Mouse (Mus musculus): ENCODE results near the gene Fam110c.

DNA sequence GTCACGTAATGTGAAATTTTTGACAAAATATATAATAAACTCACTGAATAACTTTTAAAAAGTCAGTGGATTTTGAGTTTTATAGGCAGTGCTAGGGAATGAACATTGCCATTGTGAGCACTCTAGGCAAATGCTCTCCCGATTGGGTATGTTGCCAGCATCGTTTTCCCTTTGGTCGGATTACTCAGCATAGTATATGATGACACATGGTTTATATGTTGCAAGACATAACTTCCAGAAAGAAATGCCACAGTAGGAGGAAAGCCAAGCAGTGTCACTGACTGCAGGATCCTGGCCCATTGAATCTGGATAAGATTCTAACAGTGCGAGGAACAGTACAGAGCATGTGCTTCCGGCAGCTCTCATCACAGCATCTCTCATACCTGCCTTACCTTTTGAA is 23.5 kb downstream of the Fam110c start:
- TF ChIP-seq EP300 (IDR thresholded peaks at IDR 0.05; ENCODE audit: low read depth) (no peak), CTCF (IDR thresholded peaks at IDR 0.05; ENCODE audit: low read depth) (no peak)
